ENCODE assay signal across 22 mouse cellular contexts in genomic region chr10:106941380-106941779, GRCm38 (mm10).
"Had no signal": no experiment of that assay in that cellular context is flagged by ENCODE, and none has a peak within 500 bp of the region (broad histone marks: within the 10 kb centered on the region; RNA-seq: fewer than 3 reads in every experiment).

No protein-coding gene starts in this region.

- H3K9me3 ChIP-seq: heart, embryonic 10.5 days; heart, embryonic 12.5 days; hindbrain, embryonic 10.5 days; hindbrain, embryonic 12.5 days; limb, embryonic 10.5 days; limb, embryonic 12.5 days; liver, embryonic 13.5 days had no signal

- H3K27ac ChIP-seq: gastrocnemius, adult 2 months; heart, embryonic 10.5 days; hindbrain, embryonic 10.5 days; hindbrain, embryonic 12.5 days; hindbrain, embryonic 14.5 days; kidney, postnatal 0 days; left cerebral cortex, adult 2 months; limb, embryonic 10.5 days; limb, embryonic 12.5 days; liver, embryonic 13.5 days had no signal

- H3K4me1 ChIP-seq: heart, embryonic 10.5 days; heart, embryonic 12.5 days; hindbrain, embryonic 10.5 days; hindbrain, embryonic 12.5 days; limb, embryonic 10.5 days; limb, embryonic 12.5 days; liver, embryonic 13.5 days had no signal

- H3K36me3 ChIP-seq: heart, embryonic 10.5 days; heart, embryonic 12.5 days; hindbrain, embryonic 10.5 days; hindbrain, embryonic 12.5 days; limb, embryonic 10.5 days; limb, embryonic 12.5 days; liver, embryonic 13.5 days had no signal

- H3K4me3 ChIP-seq: gastrocnemius, adult 2 months; heart, embryonic 10.5 days; heart, embryonic 12.5 days; hindbrain, embryonic 10.5 days; hindbrain, embryonic 12.5 days; left cerebral cortex, adult 2 months; limb, embryonic 10.5 days; limb, embryonic 12.5 days; liver, embryonic 13.5 days had no signal

- ATAC-seq: forebrain, embryonic 16.5 days; hindbrain, embryonic 16.5 days; inflammation-experienced regulatory T-cells, adult 6 months had no signal

- DNase-seq: gastrocnemius, adult 2 months; gastrocnemius, postnatal 10 days; gastrocnemius, postnatal 25 days; heart, adult 18-20 months; heart, postnatal 10 days; heart, postnatal 4 days; kidney, adult 11 months; kidney, postnatal 14 days; liver; liver, embryonic 13.5 days had no signal

- H3K27me3 ChIP-seq: heart, embryonic 12.5 days; hindbrain, embryonic 12.5 days; limb, embryonic 12.5 days; liver, embryonic 13.5 days had no signal

- H3K9ac ChIP-seq: heart, embryonic 12.5 days; hindbrain, embryonic 12.5 days; hindbrain, embryonic 14.5 days; limb, embryonic 12.5 days; liver, embryonic 13.5 days had no signal

- H3K4me2 ChIP-seq: heart, embryonic 12.5 days; hindbrain, embryonic 12.5 days; hindbrain, embryonic 14.5 days; limb, embryonic 12.5 days; liver, embryonic 13.5 days had no signal
